Mouse (Mus musculus): ENCODE measurements around the gene Rundc3a.

The Rundc3a gene

GRCm38 (mm10) chr11:102436471-102436790 lies 43.2 kb downstream of the Rundc3a start:
- no peak for DNase-seq

GRCm38 (mm10) chr11:102437120-102438061 lies 44.2 kb downstream of the Rundc3a start:
- peak; percentile 56 for DNase-seq

GRCm38 (mm10) chr11:102438212-102439092 lies 45.2 kb downstream of the Rundc3a start:
- no peak for DNase-seq

GRCm38 (mm10) chr11:102439093-102440082 lies 46.2 kb downstream of the Rundc3a start:
- DNase-seq: no peak

GRCm38 (mm10) chr11:102440255-102440654 lies 47.1 kb downstream of the Rundc3a start:
- no peak for DNase-seq

GRCm38 (mm10) chr11:102441434-102441833 lies 48.2 kb downstream of the Rundc3a start:
- DNase-seq: no peak

- no peak for DNase-seq
Measured at GRCm38 (mm10) chr11:102442089-102442488, 48.9 kb downstream of the Rundc3a start.

GRCm38 (mm10) chr11:102443740-102444139 lies 50.5 kb downstream of the Rundc3a start:
- DNase-seq: no peak

- DNase-seq: no peak
Measured at GRCm38 (mm10) chr11:102444321-102444720, 51.1 kb downstream of the Rundc3a start.

- no peak for DNase-seq
Measured at GRCm38 (mm10) chr11:102444781-102445180, 51.6 kb downstream of the Rundc3a start.

- no peak for DNase-seq
Measured at GRCm38 (mm10) chr11:102445264-102445890, 52.2 kb downstream of the Rundc3a start.

GRCm38 (mm10) chr11:102445891-102446361 lies 52.7 kb downstream of the Rundc3a start:
- no peak for DNase-seq

GRCm38 (mm10) chr11:102446581-102447461 lies 53.6 kb downstream of the Rundc3a start:
- no peak for DNase-seq

- no peak for DNase-seq
Measured at GRCm38 (mm10) chr11:102447497-102447896, 54.3 kb downstream of the Rundc3a start, which contains the start of gene Fam171a2. Fam171a2 (minus strand) TSS chr11:102447682.

- DNase-seq: no peak
Measured at GRCm38 (mm10) chr11:102448327-102448726, 55.1 kb downstream of the Rundc3a start.

GRCm38 (mm10) chr11:102449043-102450008 lies 56.1 kb downstream of the Rundc3a start:
- no peak for DNase-seq
